Mouse (Mus musculus): ENCODE results near the gene Aoc2. TPM values are rescaled to one million over a fixed set of nuclear protein-coding genes. Genes with fewer than 3 reads are reported as not detected.
A peak's percentile ranks its signal among the peaks of the same experiment; 100 is the strongest.
"Not testable (repeated sequence)": the region's sequence is repeated elsewhere in the genome, so short reads cannot be mapped to it uniquely, and the experiment has no call there.

Gene Aoc2
- polyA plus RNA-seq, 2 experiments from 2014 or later = 2.3 to 3.0 TPM

DNA sequence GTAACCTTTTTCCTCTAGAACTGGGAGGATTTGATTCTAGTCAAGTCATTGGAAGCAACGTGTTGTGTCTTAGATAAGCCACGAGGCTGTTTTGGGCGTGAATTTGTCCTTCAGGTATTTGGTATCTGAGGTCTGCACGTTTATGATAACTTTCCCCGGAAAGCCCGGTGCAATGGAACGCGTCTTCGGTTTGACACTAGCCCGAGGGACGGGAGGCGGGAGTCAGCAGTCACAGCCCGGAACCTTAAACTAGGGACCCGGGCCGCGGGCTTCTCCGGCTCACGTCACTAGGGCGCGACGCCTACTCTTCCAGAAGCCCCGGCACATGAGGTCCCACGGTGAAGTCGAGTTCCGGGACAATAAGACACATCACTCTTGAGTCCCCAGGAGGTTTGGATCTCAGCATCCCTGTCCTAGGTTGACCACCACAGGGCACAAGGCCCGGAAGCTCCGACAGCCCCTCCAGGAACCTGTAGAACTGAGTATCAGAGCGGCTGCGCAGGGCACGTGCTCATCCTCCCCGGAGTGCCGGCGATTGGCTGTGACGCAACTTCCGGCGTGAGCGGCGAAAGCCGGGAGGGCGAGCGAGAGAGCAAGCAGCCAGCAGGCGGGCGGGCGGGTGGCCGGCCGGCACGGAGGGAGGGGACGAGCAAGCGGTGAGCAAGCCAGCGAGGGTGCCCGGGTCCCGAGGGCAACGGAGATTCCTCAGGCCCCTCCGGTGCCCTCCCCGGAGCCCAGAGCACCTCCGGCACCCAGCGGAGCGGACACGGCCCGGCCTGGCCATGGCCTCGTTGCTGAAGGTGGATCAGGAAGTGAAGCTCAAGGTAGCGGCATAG lies 9.0 kb upstream of the Aoc2 start, which contains the start of gene Psme3:
Psme3 (plus strand) TSS at position 549 of the 836 bp plus-strand sequence.
- peak; percentile 85 for ATAC-seq

DNA sequence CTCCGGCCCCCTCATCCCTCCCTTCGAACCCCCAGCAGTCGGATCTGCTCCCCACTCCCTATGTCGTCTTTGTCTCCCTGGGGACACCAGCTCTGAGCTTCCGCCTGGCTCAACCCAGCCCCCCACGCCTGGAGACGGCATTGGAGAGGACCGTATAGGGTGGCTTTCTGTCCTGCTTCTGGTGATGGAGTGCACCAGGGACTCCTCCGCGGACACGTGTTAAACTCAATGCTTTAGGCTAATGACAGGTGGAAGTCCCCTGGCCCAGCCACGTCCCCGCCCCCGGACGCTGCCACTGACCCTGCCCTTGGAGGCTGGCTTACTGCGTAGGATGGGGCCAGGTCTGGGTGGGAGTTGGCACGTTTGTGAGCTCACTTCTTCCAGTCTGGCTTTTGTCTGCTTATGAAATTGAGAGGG lies 8.4 kb upstream of the Aoc2 start:
- ATAC-seq = peak; percentile 21

DNA sequence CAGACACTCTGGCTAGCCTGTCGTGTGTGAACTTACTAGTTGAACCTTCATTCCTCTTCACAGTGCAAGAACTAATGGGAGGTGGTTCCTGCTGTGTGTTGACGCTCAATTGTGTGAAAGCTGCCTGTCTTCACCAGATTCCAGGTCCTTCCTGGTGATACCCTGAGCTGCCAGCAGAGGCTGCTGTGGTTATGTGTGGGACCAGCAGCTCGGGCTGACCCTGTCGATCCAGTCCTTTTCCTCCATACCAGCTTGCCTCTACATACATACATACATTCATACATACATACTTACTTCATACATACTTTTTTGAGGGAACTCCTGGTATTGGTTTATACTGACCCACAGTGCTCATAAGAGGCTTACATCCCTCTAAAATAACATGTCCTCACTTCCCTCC lies 1.3 kb upstream of the Aoc2 start:
- no peak for ATAC-seq

DNA sequence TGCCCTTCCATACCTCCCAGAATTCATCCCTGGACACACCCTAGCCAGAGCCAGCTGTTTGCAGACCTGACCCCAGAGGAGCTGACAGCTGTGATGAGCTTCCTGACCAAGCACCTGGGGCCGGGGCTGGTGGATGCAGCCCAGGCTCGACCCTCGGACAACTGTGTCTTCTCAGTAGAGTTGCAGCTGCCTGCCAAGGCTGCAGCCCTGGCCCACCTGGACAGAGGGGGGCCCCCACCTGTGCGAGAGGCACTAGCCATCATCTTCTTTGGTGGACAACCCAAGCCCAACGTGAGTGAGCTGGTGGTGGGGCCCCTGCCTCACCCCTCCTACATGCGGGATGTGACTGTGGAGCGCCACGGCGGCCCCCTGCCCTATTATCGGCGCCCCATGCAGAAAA lies 338 bp downstream of the Aoc2 start:
- not testable (repeated sequence) for ATAC-seq

DNA sequence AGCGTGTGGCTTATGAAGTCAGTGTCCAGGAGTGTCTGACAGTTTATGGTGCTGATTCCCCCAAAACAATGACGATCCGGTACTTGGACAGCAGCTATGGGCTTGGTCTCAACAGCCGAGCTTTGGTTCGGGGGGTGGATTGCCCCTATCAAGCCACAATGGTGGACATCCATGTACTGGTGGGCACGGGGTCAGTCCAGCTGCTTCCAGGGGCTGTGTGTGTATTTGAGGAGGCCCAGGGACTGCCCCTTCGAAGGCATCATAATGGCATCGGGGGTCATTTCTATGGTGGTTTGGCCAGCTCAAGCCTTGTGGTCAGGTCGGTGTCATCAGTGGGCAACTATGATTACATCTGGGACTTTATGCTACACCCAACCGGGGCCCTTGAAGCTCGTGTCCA lies 1.3 kb downstream of the Aoc2 start:
- no peak for ATAC-seq

DNA sequence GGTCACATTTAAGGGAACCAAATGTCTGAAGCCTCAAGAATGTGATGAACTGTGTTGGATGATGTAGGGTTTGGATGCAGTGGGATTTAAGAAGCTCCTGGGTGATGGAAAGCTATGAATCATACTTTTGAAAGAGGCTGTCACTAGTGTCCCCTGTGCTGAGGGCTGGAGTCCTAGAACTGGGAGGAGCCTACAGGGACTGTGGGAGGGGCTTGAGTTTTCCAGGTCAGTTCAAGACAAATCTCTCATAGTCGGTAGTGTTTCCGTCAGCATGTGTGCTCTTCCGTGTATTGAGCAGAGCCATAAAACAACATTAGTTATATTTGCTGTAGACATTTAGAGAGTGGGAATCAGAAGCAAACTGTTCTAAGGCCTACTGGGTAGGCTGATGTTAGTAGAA lies 2.4 kb downstream of the Aoc2 start:
- ATAC-seq = no peak

DNA sequence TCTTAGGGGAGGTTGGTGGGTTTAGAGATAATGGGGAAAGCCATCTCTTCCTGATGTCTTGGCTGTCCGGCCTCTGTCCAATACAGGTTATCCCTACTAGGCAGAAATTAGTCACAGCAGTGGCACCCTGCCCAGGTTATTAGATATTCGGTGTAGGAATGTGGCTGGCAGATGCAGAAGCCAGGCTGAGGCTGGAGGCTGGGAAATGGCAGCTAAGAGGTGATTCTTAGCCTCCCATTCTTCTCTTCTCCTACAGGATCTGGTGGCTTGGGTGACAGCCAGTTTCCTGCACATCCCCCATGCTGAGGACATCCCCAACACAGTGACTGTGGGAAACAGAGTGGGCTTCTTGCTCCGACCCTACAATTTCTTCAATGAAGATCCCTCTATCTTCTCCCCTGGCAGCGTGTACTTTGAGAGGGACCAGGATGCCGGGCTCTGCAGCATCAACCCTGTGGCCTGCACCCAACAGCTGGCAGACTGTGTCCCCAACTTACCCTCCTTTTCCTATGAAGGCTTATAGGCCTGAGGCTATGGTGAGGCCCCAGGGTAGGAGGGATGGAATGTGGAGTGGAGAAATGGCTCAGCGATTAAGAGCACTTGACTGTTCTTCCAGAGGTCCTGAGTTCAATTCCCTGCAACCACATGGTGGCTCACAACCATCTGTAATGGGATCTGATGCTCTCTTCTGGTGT lies 4.2 kb downstream of the Aoc2 start:
- ATAC-seq = no peak

DNA sequence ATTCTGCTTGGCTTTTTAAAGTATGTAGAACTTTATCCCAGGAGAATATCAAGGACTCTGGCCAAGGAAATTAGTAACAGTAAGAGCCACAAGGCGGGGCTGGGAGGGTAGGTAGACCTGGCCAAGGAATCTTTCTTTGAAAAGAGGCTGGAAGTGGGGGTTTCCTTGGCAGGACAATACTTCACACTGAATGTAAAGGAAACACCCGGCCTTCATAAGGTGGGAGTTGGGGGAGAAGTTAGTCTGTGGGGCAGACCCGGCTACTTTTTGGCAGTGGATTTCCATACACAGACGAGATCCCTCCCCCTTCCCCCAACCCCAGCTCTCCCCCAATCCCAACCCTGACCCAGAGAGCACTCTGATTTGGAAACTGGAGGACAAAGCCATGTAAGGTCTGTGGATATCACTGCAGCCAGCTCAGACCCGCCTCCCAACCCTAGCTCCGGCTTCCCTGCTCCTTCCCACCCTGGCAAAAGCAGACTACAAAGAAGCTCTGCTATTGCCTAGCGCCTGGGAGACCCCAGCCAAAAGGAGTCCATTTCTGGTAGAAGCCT lies 5.6 kb downstream of the Aoc2 start, which contains the start of gene Aoc3:
Aoc3 (plus strand) TSS at position 235 of the 554 bp plus-strand sequence.
- ATAC-seq = no peak

DNA sequence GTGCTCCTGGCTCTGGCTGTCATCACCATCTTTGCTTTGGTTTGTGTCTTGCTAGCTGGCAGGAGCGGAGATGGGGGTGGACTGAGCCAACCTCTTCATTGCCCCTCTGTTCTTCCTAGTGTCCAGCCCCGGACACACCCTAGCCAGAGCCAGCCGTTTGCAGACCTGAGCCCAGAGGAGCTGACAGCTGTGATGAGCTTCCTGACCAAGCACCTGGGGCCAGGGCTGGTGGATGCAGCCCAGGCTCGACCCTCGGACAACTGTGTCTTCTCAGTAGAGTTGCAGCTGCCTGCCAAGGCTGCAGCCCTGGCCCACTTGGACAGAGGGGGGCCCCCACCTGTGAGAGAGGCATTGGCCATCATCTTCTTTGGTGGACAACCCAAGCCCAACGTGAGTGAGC lies 6.1 kb downstream of the Aoc2 start:
- not testable (repeated sequence) for ATAC-seq

DNA sequence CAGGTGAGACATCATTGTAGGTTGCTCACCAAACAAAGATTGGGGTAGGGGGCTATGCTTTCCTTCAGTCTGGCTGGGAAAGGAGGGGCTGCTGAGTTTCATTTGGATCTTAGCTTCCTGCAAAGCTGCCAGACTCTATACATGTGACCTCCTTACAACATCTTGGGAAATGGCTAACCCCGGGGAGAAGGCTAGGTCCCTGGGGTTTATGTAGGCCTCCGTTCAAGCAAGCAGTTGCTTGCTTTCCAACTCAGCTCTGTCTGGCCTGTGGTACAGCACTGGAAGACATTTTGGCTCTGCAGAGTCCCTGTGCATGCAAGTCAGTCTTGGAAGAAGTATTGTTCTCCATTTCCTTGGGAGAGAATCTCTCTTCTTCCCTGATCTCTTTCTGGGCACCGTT lies 7.7 kb downstream of the Aoc2 start:
- ATAC-seq = no peak

DNA sequence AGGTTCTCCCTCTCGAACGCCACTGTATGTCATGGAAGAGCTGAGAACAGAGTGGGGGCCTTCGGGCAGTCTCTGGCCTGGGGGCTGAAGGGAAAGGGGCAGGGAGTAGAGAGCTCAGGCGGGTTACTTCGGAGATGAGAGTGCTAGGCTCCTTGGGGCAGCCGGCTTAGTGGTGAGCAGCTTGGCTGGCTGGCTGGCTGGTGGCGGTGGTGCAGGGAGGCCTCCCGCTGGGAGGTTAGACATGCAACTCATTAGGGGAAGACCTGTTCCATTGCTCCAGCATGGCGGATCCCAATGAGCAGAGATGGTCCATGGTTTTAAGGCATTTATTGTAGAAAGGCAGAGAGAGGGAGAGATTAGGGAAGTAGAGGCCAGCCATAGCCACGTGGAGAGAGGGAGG lies 9.2 kb downstream of the Aoc2 start:
- ATAC-seq = no peak

DNA sequence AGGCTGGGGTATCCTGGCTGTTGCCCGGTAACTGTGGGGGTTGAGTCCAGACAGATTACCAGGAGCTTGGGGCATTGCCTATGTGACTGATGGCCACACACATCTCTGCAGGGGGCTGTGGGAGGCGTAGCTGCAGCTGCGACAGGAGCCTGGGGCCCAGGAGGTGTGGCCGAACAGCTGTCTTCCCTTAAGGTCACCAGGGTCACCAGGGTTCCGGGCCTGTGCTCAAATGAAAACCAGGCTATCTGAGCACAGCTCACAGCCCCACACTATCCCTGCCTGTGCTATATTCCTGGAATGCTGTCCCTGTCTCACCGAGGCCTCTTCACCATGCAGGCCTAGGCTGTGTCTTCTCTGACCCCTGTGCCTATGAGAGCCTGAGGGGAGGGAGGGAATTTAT lies 9.7 kb downstream of the Aoc2 start:
- ATAC-seq = no peak

DNA sequence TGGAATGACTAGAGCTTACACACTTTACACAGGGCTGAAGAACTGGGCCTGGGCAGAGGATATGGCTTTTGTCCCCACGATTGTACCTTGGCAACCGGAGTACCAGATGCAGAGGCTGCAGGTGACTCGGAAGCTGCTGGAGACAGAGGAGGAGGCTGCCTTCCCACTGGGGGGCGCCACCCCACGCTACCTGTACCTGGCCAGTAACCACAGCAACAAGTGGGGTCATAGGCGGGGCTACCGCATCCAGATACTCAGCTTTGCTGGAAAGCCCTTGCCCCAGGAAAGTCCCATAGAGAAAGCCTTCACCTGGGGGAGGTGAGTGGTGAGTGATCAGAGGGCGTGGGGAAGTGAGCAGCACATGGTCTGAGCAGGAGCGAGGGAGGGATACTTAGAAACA lies 10.8 kb downstream of the Aoc2 start:
- no peak for ATAC-seq

DNA sequence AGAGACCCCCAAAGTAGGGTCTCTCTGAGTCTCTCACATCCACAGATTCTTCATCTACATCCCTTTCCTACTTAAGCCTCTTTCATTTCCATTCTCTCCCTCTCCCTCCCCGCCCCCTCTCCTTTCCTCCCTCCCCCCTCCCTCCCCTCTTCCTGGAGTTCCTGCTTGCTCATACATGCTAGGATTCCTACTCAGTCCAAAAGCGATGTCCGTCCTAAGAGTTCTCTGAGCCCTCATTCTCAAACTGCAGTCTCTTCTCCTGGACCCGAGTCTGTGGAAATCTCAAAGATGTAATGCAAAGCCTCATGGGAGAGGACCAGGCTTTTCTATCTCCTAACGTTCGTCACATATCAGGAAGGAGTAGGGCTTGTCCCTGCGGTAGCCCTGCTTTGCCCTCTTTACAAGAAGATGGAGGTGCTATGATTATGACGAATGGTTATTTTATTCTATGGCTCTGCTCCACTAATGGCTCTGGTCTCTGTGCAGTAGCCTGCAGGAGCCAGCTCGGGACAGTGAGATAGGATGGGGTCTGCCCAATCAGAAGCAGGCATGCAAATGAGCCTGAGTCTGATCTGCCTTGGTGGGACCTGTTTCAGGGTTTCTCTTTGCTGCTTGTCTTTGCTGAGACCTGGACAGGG lies 13.4 kb downstream of the Aoc2 start:
- ATAC-seq = no peak

DNA sequence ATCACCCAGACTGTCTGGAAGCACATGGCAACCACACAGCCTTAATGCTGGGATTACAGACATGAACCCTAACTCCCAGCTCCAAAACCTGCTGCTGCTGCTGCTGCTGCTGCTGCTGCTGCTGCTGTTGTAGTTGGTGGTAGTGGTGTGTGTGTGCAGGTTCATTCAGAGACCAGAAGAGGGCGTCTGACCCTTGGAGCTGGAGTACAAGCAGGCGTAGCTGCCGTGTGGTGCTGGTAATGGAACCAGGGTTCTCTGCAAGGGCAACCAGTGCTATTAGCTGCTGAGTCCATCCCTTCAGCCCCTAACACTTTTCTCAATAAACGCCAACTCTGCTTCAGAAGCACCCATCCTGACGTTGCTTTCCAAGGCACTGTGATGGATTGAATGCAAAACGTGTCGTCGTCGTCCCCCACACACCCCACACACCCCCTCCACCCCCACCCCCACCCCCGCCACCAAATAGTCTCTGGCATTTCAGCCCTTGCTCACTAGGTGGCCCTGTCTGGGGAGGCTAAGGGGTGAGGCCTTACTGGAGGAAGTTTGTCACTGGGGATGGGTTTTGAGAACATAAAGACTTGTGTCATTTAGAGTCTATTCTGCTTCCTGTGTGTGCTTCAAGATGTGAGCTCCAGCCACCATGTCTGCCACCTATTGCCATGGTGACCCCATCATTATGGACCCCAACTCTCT lies 22.4 kb downstream of the Aoc2 start:
- ATAC-seq = no peak

DNA sequence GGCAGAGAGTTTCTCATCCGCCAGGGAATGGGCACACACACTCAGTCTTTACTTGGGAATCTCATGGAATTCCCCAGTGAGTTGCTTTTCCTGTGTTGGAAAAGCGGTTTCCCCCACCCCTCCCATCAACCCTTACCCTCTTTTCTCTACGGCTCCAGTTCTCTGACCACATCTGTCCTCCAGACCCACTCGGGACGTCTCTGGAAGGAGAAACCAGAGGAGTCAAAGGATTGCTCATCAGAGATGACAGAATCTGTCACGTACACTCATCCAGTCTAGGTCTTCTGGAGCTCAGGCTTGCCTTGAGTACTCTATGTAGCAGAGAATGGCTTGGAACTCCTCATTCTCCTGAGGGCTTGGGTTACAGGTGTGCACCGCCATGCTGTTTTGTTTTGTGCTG lies 23.9 kb downstream of the Aoc2 start:
- no peak for ATAC-seq

DNA sequence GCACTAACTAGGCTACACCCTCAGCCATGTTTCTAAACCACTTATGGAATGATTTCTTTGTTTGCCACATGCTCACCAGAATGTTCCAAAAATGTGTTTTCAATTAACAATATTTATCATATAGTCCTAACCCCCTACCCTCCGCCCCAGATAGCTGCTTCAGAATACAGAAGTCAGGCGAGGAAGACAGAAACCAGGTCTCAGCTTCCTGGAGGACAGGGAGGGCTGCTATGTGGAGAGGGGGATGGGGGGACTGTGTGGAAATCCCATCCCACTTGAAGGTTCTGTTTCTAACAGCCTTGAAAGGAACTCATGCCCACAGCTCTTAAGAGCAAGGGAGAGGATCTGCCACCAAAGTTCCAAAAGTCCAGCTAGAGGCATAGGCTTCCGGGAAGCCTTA lies 24.4 kb downstream of the Aoc2 start:
- no peak for ATAC-seq

DNA sequence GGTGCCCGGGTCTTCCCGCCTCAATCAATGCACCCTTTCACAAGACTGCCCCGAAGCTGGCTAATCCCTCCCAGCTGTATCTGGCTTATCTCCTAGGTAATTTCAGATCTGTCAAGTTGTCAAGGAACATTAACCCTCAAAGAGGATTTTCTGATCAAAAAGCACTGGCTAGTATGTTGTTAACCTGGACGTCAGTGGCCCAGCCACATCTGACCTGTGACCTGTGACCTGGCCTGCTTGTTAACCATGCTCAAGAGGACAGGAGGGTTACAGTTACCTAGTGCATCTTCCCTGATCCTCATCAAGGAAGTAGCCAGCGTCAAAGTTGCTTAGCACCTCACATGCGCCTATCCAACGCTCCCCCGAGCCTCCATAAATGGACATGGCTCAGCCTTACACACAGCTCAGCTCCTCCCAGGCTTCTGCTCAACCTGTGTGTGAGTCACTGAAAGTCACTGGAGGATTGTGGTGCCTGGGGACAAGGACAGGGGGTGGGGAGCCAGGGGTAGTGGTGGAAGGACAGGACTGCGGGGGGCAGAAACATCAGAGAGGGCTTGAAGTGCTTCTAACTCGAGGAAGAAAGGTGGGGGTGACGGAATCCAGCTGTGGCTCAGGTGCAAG lies 26.3 kb downstream of the Aoc2 start:
- no peak for ATAC-seq

DNA sequence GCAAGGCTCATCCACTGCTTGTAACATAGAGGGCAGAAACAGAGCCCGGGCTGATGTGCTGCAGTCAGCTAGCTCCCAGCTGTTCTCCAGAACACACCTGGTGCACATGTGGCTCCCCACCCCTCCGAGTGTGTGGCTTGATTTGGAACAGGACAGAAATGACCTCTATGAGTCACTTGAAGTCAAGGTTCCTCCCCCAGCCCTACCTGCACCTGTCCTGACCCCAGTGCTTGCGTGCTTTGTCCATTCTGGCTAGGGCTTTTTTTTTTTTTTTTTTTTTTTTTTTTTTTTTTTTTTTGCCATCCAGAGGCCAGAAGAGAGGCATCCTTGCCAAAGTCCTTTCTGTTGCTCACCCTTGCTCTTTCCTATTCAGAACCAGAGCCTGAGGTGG lies 26.9 kb downstream of the Aoc2 start:
- no peak for ATAC-seq

DNA sequence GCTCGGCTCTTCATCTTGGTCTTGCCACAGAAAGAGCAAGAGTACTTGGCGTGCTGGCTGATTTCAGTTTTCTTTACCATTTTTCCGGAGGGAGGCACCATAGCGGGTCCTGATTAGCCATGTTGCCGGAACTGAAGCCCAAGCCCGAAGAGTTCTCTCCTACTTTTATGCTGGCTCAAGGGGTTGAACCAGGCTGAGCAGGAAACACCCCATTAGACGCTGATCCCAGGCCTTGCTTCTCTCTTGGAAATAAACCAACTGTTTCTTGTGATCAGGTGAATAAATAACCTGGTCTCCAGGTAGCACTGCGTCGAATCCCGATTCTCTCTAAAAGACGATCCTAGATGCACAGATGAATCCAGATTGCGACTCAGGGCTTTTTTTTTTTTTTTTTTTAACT lies 28.6 kb downstream of the Aoc2 start:
- no peak for ATAC-seq

DNA sequence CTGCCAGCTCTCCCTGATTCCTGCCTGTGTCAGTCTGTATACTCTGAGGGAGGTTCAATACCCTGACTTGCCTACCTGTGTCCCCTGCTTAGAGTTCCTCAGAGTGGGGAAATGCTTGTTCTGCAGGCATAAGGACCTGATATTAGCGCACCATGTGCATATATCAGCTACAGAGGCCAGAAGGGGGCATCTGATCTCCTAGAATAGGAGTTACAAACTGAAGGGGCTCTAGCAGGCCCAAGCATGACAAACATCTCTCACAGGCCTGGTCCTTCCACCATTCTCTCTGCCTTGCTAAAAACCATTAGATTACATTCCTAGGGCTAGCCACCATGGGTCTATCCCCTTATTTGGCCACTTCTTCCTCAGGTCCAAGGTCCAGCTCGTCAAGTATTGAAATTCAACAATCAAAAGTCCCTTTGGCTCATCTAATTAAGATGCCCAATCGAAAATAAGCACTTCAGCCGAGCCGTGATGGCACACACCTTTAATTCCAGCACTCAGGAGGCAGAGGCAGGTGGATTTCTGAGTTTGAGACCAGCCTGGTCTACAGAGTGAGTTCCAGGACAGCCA lies 29.7 kb downstream of the Aoc2 start:
- ATAC-seq = no peak

DNA sequence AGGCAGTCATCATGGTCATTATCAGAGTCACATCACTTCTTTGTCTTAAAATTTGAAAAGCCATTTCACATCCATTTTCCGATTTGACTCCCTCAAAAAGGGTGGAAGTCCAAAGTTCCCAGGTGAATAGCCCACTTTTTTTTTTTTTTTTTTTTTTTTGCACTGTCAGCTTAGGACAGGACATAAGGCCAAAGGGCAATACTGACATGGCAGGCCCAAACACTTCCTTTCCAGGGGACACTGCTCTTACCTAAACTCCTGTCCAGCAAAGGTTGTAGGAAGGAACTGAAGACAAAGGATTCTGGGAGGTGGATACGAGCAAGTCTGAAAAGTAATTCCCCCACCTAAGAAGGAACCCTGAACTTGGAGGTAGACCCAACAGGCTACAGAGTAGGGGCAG lies 31.1 kb downstream of the Aoc2 start:
- ATAC-seq = no peak
